Mouse (Mus musculus) R1 (cell line): ENCODE results near the gene Fmnl2.

ENCODE experiments used
- DNase-seq: peaks from one replicate; pipeline ENCODE4 v3.0.0-alpha.2; 2018; ENCODE audit warnings: low read depth, low spot score

Fmnl2 gene

DNA sequence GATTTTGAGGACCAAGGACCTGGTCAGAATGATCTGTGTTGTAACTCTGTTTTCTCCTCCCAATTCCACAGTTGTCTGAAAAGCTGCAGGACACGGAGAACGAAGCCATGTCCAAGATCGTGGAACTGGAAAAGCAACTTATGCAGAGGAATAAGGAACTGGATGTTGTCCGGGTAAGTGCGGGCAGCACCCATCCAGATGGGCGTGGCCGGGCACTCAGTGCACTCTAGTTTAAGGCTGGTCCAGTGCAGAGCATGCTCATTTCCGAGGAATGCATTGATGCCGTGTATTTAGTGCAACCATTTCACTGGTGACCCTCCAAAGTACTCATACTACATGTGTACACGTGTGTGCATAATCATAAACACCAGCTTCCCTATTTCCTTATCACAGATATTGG is 247.7 kb downstream of the Fmnl2 start:
- no peak for DNase-seq

- no peak for DNase-seq
Measured at GRCm38 (mm10) chr2:53106056-53106455, 248.4 kb downstream of the Fmnl2 start.

DNA sequence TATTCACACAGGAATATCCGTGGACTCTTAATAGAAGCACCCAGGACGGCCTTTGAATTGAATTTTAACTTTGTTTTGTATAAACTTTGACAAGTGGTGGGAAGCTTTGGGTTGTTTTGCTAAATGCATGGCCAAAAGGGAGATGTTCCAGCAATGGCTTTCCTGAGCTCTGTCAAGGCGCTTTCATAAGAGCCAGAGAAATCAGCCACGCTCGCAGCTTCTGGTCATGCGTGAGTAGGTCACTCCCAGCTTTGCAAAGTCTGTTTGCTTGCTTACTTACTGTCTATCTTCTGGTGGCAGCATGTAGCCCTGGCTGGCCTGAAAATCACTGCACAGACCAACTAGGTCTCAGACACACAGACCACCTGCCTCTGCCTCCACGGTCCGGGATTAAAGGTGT is 248.8 kb downstream of the Fmnl2 start:
- no peak for DNase-seq

GRCm38 (mm10) chr2:53108547-53108946 is 250.9 kb downstream of the Fmnl2 start:
- peak; percentile 70 for DNase-seq

DNA sequence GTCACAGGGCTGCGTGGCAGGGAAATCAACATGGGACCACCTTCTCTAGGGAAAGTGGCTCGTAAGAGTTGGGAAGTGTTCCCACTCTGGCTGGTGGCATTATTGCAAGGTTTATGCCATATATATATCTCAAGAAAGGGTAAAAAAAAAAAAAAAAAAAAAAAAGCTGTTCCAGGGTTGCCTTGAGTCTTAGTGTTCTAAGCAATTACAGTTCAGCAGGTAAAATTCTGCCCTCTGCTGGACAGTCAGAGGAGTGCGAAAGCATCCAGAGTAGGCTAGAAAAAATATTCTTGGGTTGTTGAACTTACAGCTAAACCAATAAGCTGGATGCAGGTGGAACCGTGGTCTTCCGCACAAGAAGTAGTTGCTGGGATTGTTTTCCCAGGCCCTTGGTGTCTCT is 264.1 kb downstream of the Fmnl2 start:
- DNase-seq, result peak; percentile 71

GRCm38 (mm10) chr2:53125998-53126397 is 268.3 kb downstream of the Fmnl2 start:
- peak; percentile 51 for DNase-seq

DNA sequence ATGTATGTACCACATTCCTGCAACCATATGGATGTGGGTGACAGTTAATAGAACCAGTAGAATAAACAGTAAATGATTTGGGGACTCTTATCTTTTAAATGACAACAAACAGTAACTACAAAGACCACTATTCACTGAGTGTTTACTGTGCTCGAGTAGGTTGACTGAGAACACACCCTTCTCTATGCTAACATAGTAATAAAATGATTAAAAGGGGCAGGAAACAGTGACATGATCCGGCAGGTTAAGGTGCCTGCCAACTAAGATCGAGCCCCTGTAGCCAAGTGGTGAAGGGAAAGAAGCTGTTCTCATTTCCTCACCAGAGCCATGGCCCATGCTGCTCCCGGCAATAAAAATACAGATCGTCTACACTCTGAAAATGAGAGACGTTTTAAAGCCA is 271.4 kb downstream of the Fmnl2 start:
- DNase-seq, result no peak

- no peak for DNase-seq
Measured at GRCm38 (mm10) chr2:53131567-53131966, 273.9 kb downstream of the Fmnl2 start.

DNA sequence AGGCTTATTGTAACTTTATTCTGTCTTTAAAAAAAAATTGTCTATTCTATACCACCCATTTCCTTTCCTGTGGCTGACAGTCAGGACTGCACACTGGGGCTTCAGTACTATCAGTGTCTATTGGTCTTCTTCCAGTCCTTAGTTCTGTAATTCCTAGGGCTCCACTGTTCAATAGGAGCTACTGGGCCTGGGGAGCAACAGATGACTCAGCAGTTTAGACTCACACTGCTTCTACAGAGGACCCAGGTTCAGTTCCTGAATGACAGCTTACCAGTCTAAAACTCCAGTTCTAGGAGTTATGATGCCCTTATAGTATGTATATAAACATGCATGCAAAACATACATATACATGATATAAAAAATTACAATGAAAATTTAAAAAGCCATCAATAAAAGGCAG is 289.2 kb downstream of the Fmnl2 start:
- peak; percentile 46 for DNase-seq

- DNase-seq, result no peak
Measured at GRCm38 (mm10) chr2:53173966-53174365, 316.3 kb downstream of the Fmnl2 start.

GRCm38 (mm10) chr2:53178966-53179365 is 321.3 kb downstream of the Fmnl2 start:
- DNase-seq, result no peak

GRCm38 (mm10) chr2:53179876-53180275 is 322.2 kb downstream of the Fmnl2 start:
- DNase-seq, result no peak
